Mouse (Mus musculus) c-Kit-positive CD71-positive TER-119-positive erythroid progenitor cells, embryonic 14.5 days (primary cell): ENCODE data around the gene Gpr162.
"Not testable (repeated sequence)": the region's sequence is repeated elsewhere in the genome, so short reads cannot be mapped to it uniquely, and the experiment has no call there.

Source experiments
- DNase-seq: peaks from one replicate; pipeline ENCODE4 v3.0.0-alpha.2; 2013; ENCODE audit warnings: low spot score

Gene Gpr162

DNA sequence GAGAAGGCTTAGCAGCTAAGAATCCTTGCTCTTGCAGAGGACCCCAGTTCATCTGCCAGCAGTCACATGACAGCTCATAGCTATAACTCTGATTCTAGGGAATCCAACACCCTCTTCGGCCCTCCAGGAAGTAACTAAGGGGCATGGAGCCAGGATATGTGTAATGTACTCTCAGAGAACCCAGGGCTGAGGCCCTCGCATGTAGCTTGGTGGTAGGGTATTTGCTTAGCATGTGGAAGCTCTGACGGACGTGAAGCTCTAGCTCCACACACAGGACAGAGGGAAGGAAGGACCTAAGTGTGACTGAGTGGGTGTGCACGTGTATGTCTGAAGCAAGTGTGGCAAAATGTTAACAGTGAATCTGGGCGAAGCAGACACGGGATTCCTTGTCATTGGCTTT, 27.4 kb downstream of the Gpr162 start:
- no peak for DNase-seq

DNA sequence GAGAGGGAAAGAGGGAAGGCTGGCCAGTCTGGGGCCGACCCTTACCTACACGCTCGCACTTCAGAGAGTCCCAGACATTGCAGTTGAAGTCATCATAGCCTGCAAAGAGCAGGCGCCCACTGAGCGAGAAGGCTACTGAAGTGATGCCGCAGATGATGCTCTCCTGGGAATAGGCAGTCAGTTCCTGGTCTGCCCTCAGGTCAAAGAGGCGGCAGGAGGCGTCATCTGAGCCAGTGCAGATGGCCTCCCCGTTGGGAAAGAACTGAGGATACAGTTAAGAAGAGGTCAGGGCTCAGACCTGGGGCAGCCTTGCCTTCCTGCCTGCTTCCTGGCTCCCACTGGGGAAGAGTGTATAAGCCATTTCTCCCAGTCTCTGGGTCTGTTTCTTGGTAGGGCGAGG, 28.3 kb downstream of the Gpr162 start:
- DNase-seq: no peak

DNA sequence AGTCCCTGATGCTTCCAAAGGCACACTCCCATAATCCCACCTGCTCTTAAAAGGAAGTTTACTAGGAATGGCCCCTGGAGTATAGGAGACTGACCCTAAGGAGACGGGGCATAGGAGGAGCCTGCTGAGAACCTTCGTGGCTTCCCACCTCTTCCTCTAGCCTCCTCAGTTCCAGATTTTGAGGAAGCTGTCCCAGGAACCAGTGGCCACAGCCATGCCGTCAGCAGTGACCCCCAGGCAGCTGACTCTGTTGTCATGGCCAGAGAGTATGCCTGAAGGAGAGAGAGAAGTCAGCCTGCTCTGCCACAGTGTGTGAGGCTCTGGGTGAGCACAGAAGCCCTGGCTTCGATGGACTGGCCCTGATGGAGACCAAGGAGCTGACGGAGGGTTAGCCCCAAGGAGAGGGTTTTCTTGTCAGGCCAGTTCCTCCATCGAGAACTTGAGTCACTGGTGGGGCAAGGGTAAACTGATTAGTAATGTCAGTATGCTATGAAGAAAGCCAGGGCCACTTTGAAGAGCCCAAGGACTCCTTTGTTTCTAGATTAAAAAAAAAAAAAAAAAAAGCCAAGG, 29.2 kb downstream of the Gpr162 start:
- no peak for DNase-seq

DNA sequence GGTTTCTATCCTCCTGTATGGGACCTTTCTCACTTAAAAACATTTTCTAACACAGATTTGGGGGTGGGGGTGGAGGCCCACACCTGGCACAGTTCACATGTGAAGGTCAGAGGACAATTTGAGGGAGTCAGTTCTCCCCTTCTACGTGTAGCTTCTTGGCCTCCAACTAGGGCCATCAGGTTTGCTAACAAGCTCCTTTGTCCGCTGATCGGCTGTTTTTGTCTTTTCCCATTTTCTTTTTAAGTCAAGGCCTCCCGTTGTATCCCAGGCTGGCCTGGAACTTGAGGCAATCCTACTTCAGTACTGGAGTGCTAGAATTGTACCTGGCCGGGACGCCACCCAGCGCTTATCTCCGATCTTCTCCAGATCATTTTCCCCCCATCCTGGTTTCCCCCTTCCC, 32.1 kb downstream of the Gpr162 start:
- no peak for DNase-seq

DNA sequence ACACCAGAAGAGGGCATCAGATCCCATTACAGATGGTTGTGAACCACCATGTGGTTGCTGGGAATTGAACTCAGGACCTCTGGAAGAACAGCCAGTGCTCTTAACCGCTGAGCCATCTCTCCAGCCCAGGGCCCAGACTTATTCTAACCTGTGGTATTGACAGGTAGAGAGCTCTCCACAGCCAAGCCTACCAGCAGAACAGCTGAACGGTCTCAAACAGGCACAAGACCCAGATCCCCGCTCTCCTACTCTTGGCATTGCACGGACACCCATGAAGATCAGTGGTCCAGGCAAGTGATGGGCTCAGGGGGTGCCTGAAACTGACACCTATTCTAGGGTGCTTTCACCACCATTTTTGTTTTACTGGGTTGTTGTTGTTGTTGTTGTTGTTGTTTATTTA, 32.6 kb downstream of the Gpr162 start:
- not testable (repeated sequence) for DNase-seq

- peak; percentile 94 for DNase-seq
Measured at GRCm38 (mm10) chr6:124829799-124830700, 33.7 kb downstream of the Gpr162 start.

DNA sequence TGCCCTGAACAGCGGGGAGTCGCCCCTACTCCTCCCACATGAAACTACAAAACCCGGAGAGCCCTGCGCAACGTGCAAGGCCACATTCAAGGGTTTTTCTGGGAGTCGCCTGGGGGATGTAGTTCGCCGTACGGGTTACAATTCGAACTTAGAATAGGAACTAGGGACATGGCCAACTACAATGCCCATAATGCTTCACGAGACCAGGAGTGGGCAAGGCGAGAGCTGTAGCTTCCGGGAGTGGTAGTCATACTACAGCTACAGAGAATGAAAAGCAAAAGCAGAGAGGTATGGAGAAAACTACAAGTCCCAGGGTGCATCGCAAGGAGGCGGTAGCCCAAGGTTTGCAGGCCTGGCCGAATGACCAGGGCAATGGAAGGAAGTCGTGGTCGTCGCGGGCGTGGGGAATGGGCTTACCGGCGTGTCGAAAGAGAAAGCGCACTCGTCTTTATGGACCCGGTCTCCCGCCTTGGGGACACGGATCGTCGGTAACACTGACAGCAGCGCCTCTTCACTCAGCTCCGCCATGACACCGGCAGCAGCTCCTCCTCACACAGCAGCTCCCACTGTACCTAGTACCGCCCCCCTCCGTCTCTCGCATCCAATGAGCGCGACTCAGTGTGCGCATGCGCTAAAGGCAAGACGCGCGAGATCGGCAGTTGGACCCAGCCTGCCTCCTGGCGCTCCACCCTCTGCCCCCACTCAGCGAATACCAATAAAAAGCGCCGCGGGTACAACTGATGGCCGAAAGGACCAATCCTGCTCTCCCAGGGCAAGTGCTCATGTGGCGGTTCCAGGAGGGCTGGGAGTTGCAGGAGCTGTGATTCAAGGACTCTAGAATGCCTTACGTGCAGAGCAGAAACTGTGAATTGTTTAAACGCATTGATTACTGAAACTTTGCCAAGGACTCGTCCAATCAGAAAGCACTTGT, 34.6 kb downstream of the Gpr162 start, which contains the start of the genes Usp5 and Cdca3:
Gene Usp5 (minus strand): TSS at position 617 of the 931 bp plus-strand sequence.
Gene Cdca3 (plus strand): TSS at position 680 of the 931 bp plus-strand sequence.
- peak; percentile 99 for DNase-seq

DNA sequence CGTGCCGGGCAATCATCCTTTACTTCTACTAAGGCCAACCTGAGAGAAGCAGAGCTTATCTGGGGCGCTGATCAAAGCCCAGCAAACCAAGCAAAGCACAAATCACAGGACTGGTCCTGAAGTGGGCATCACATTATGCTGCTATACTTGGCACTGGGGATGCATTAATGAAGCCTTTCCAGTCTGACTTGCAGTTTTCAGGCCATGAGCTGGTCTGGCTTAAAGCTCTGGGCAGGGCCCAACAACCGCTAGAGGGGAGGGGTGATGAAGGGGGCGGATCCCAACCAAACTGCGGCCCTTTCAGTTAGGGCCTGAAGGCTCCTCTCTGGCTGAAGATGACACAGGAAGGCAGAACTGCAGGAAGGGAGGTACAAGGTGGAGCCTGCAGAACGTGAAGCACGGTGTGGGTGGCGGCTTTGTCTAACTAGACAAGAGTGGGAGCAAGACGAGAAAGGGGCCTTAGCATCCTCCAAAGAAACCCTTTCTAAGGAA, 35.6 kb downstream of the Gpr162 start:
- no peak for DNase-seq

GRCm38 (mm10) chr6:124822049-124822448, 41.7 kb downstream of the Gpr162 start:
- no peak for DNase-seq

- DNase-seq: no peak
Measured at GRCm38 (mm10) chr6:124820891-124821290, 42.9 kb downstream of the Gpr162 start.

DNA sequence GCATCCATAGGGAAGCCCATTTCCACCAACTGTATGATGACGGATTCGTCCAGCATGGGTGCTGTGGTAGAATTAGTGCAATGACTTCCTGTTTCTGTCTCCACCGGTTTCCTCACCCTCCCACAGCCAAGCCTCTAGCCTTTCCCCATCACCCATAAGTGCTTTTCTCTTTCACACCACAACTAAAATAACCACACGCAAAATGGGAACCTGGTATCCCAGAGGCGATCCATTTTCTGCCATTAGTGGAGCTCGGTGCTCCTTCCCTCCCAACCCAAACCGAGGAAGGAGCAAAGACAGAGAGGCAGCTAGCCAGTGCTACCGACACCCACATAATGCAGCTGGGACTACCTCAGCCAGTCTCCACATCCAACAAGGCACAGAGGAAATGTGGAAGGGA, 45.8 kb downstream of the Gpr162 start:
- no peak for DNase-seq

- no peak for DNase-seq
Measured at GRCm38 (mm10) chr6:124817563-124817962, 46.2 kb downstream of the Gpr162 start.

- DNase-seq: no peak
Measured at GRCm38 (mm10) chr6:124817125-124817524, 46.7 kb downstream of the Gpr162 start.

GRCm38 (mm10) chr6:124816611-124817010, 47.2 kb downstream of the Gpr162 start:
- DNase-seq: no peak

- DNase-seq: no peak
Measured at GRCm38 (mm10) chr6:124814858-124815774, 48.7 kb downstream of the Gpr162 start.

DNA sequence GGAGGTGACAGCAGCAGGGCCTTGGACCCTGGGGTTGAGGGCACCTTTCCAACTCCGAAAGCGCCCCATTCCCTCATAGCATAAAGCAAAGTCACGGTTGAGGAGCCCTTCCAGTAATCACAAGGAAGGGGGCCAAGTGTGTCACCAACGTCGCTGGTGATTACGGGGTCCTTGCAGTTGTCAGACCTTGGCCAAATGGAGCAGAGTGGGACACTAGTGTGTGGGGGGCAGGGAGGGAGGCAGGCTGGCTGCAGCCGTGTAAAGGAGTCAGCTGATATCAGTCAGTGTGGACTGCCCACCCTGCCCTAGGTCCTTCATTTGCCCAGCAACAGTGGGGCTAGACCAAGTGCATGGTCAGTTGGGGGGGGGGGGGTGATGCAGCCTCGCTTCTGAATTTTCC, 49.3 kb downstream of the Gpr162 start:
- no peak for DNase-seq

DNA sequence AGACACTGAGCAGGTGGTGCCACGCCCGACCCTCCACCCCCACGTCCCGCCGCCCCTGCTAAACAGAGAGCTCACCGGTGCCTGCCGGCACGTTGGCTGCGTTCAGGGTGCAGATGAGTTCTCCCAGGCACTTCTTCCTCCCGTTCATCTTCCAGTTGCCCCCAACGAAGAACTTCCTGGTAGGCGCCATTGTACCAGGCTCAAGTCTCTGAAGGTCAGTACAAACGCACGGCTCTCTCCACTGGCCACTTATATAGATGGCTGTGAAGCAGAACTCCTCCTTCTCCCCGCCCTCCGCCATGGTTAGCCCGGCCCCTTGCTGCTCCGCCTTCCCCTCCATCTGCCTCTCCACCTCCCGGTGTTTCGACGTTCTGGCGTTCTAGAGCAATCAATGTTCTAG, 49.9 kb downstream of the Gpr162 start, which contains the start of gene Tpi1:
Gene Tpi1 (minus strand): TSS at position 364 of the 400 bp plus-strand sequence.
- peak; percentile 83 for DNase-seq

DNA sequence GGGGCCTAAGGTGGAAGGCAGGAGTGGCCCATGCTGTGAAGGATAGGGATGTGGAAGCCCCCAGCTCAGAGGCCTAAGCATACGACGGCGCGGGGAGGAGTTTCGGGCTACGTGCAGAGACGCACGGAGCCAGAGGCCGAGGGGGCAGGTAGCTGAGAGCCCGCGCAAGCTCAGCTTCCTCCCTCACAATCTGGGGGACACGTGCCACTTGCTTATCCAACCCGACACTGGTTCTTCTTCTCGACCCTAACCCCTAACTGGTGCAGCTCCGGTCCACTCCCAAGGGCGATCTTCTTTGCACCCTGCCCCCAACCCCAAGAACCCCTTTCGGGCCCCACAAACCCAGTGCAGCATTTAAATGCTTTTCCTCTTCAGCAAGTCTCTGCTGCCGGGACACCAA, 50.3 kb downstream of the Gpr162 start:
- peak; percentile 58 for DNase-seq

- DNase-seq: no peak
Measured at GRCm38 (mm10) chr6:124812848-124813247, 50.9 kb downstream of the Gpr162 start.

DNA sequence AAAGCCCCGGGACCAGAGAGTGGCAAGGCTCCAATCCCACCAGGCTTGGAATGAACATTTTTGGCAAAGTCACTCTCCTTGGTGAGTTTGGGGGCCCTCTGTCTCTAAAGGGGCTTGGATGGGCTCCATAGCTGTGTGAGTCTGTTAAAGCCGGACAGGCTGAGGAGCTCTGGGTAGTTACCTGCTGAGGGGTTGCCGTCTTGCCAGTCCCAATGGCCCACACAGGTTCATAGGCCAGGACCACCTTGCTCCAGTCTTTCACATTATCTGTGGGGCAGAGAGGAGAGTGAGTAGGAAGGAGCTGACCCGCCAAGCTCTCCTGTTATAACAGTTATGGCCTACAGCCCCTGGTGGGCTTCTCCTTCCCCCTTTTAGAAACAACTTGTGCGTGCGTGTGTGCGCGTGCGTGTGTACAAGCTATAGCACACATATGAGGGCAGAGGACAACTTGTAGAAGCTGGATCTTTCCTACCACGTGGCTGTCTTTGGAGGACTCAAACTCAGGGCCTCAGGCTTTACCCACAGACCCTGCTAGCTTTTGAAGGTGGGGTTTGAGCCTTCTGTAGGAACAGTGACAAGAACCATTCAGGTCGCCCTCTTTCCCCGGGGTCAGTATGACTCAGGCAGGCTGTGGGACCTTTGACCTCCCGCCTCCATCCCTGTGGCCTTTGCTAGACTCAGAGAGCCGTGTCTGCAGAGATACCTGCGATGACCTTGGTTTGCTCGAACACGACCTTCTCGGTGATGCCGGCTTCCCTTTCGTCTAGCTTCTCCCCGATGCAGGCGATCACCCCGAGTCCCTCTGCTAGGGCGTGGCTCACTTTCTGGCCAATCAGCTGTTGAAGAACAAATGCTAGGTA, 51.9 kb downstream of the Gpr162 start:
- no peak for DNase-seq
